Mouse (Mus musculus) neural tube, embryonic 14.5 days (tissue): ENCODE measurements around the gene Mvd. TPM values are rescaled to one million over a fixed set of nuclear protein-coding genes. Genes with fewer than 3 reads are reported as not detected.

Experiments
- ATAC-seq: fragments of 200-750 bp; cut with Nextera tagmentation; 2 replicates; pipeline ENCODE4 v1.8.0; 2017; ENCODE audit warnings: low read depth, mild to moderate bottlenecking, moderate TSS enrichment, moderate library complexity
- H3K27ac ChIP-seq: fragments of 300-500 bp; sonication (generic); 2 replicates; pipeline ENCODE4 v1.5.1; 2014; ENCODE audit warnings: low read depth, mild to moderate bottlenecking, control low read depth, low read length, moderate library complexity, mixed read lengths
- H3K27me3 ChIP-seq: fragments of 300-500 bp; sonication (generic); 2 replicates; pipeline ENCODE4 v1.6.1; 2014; ENCODE audit warnings: low read length; ENCODE audit not compliant: control insufficient read depth, insufficient read depth
- H3K36me3 ChIP-seq: fragments of 300-500 bp; sonication (generic); 2 replicates; pipeline ENCODE4 v1.6.1; 2014; ENCODE audit warnings: low read length, mixed read lengths; ENCODE audit not compliant: control insufficient read depth, insufficient read depth
- H3K4me1 ChIP-seq: fragments of 300-500 bp; sonication (generic); 2 replicates; pipeline ENCODE4 v1.6.1; 2014; ENCODE audit warnings: low read length; ENCODE audit not compliant: control insufficient read depth, insufficient read depth
- H3K4me2 ChIP-seq: fragments of 300-500 bp; sonication (generic); 2 replicates; pipeline ENCODE4 v1.6.1; 2014; ENCODE audit warnings: mild to moderate bottlenecking, low read depth, low read length, control low read depth
- H3K4me3 ChIP-seq: fragments of 300-500 bp; sonication (generic); 2 replicates; pipeline ENCODE4 v1.5.1; 2014; ENCODE audit warnings: low read depth, low read length, control low read depth, mixed read lengths
- H3K9ac ChIP-seq: fragments of 300-500 bp; sonication (generic); replicated peaks from 2 replicates; pipeline ENCODE4 v1.6.1; 2014; ENCODE audit warnings: low read depth, mild to moderate bottlenecking, control low read depth, low read length, mixed read lengths
- H3K9me3 ChIP-seq: fragments of 300-500 bp; sonication (generic); 2 replicates; pipeline ENCODE4 v1.6.1; 2016; ENCODE audit warnings: low read length; ENCODE audit not compliant: control insufficient read depth
- WGBS: fragments of 180-500 bp; shearing (Covaris S2); extraction: QIAGEN DNeasy Blood & Tissue Kit; methylation state at CpG from one replicate; pipeline ENCODE4 v1.1.7; 2014; 5-methylcytosine and 5-hydroxymethylcytosine counted together
- microRNA-seq: library from miRNA; unstranded; fragments of <30 nt; microRNA quantifications from one replicate; pipeline ENCODE4, GENCODE M21; 2016
- polyA plus RNA-seq: library from polyadenylated mRNA; unstranded; fragments of >200 nt; fragmentation: Nextera tagmentation; extraction: Ambion mirVana; gene quantifications from 2 replicates; pipeline ENCODE4 v1.2.1, GENCODE M21; 2014

Gene Mvd
- polyA plus RNA-seq, 1 experiment from 2014 or later, result 61.7 TPM

DNA sequence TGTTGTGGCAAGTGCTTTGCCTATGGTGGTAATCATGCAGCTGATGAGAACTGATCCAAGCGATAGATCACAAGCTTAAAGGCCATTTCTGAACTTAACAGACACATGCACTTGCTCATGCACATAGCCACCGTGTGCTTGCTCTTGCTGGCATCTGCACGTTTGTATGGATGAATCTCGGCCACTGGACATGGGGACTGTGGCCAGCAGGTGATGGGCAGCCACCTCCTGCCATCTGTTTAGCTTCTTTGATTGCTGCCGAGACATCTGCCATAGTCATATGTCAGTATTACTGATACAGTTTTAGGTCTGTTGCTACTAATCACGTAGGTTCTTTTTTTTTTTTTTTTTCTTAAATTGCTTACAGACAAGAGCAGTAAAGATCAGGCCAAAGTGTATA lies 47.9 kb downstream of the Mvd start:
- no peak for ATAC-seq
- Histone ChIP-seq H3K4me2 (no peak overlapping the region), H3K9ac (no peak overlapping the region), H3K4me1 (no peaks in the 10 kb centered on the region), H3K27me3 (no peaks in the 10 kb centered on the region), H3K9me3 (no peaks in the 10 kb centered on the region), H3K36me3 (peaks cover 37% of the 10 kb centered on the region), H3K4me3 (no peak overlapping the region), H3K27ac (no peak overlapping the region)
- WGBS, result 79% methylated on average over 6 of the region's 6 CpGs

DNA sequence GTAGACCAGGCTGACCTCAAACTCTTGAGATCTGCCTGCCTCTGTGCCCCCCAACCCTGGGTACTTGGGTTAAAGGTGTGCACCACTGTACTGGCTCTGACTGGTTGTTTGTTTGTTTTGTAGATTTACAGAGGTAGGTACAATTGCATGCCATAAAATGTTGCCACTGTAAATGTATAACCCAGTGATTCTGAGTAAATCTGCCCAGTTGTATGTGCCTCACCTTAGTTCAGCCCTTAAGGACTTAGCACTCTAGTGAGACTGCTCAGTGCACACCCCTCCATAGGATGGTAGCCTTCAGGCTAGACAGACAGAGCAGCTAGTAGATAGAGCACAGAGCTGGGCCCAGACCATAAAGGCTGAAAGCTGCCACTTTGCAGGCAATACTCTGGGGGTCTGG lies 49.5 kb downstream of the Mvd start:
- Histone ChIP-seq H3K4me1 (no peaks in the 10 kb centered on the region), H3K27me3 (no peaks in the 10 kb centered on the region), H3K9me3 (no peaks in the 10 kb centered on the region), H3K4me3 (no peak overlapping the region), H3K4me2 (no peak overlapping the region), H3K9ac (no peak overlapping the region), H3K27ac (no peak overlapping the region), H3K36me3 (peaks cover 37% of the 10 kb centered on the region)
- no peak for ATAC-seq

DNA sequence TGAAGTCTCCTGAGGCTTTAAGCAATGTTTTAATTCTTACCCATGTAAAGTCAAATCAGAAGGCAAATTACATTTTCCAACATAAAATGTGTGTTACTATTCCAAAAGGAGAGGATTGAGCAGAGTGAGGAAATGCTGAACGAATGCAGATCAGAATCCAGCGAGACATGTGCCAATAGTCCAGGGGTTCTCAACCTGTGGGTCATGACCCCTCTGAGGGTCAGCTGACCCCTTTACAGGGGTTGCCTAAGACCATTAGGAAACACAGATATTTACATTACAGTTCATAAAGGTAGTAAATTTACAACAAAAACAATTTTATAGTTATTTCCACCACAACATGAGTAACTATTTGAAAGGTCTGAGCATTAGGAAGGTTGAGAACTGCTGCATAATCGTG lies 52.5 kb downstream of the Mvd start:
- Histone ChIP-seq H3K4me2 (no peak overlapping the region), H3K27me3 (no peaks in the 10 kb centered on the region), H3K27ac (no peak overlapping the region), H3K36me3 (peaks cover 49% of the 10 kb centered on the region), H3K9me3 (no peaks in the 10 kb centered on the region), H3K4me3 (no peak overlapping the region), H3K4me1 (no peaks in the 10 kb centered on the region), H3K9ac (no peak overlapping the region)
- 92% methylated on average over 3 of the region's 3 CpGs for WGBS
- no peak for ATAC-seq

DNA sequence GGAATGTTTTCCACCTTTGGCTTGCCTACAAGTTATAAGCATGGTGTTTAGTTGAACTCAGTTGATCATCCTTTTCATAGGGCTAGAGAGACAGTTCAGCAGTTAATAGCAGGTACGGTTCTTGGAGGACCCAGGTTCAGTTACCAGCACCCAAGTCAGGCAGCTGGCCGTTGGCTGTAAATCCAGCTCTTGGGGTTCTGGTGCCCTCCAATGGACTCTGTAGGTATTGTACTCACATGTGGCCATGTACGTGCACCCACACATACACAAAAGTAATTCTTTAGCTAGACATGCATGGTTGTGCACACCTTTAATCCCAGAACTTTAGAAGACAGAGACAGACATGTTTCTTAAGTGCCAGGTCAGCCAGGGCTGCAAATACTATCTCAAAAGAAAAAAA lies 53.9 kb downstream of the Mvd start:
- no peaks in the 10 kb centered on the region for H3K9me3 ChIP-seq
- 84% methylated on average over 3 of the region's 3 CpGs for WGBS

More for the DNA sequence above, 53.9 kb downstream of the Mvd start:
- H3K4me1 ChIP-seq, result no peaks in the 10 kb centered on the region
- no peak overlapping the region for H3K9ac ChIP-seq
- no peak for ATAC-seq
- no peak overlapping the region for H3K4me3 ChIP-seq
- peaks cover 45% of the 10 kb centered on the region for H3K36me3 ChIP-seq
- no peaks in the 10 kb centered on the region for H3K27me3 ChIP-seq
- no peak overlapping the region for H3K27ac ChIP-seq
- H3K4me2 ChIP-seq, result no peak overlapping the region

Small RNA genes lying within 50 kb of the gene (microRNA-seq; reads per million reads assigned to microRNA genes)
- not detected for gene Gm24366

Other genes starting within 250 kb of the Mvd start
- 1.2 and 1.4 TPM in 2 replicates for gene Zfpm1, start 161.3 kb downstream of the Mvd start, polyA plus RNA-seq
- gene Trhr2, start 82.7 kb downstream of the Mvd start, polyA plus RNA-seq, result not detected in 2 replicates
- 20.4 and 25.9 TPM in 2 replicates for gene Zc3h18, start 66.8 kb downstream of the Mvd start, polyA plus RNA-seq
- gene Il17c, start 21.4 kb downstream of the Mvd start, polyA plus RNA-seq, result not detected in 2 replicates
- gene Cyba, start 10.5 kb downstream of the Mvd start, polyA plus RNA-seq, result 23.9 and 38.9 TPM in 2 replicates
- not detected in 2 replicates for gene Snai3, start 17.3 kb upstream of the Mvd start, polyA plus RNA-seq
- gene Rnf166, start 32.6 kb upstream of the Mvd start, polyA plus RNA-seq, result 28.5 and 31.0 TPM in 2 replicates
- gene Ctu2, start 32.7 kb upstream of the Mvd start, polyA plus RNA-seq, result 67.6 and 74.5 TPM in 2 replicates
- gene Piezo1, start 107.9 kb upstream of the Mvd start, polyA plus RNA-seq, result 1.2 and 3.0 TPM in 2 replicates
- 4.7 TPM in 2 replicates for gene Cdt1, start 124.6 kb upstream of the Mvd start, polyA plus RNA-seq
- gene Aprt, start 133.5 kb upstream of the Mvd start, polyA plus RNA-seq, result 170 and 179 TPM in 2 replicates
- gene Galns, start 168.0 kb upstream of the Mvd start, polyA plus RNA-seq, result 6.9 and 7.1 TPM in 2 replicates
- gene Trappc2l, start 168.2 kb upstream of the Mvd start, polyA plus RNA-seq, result 119 and 150 TPM in 2 replicates
- not detected in 2 replicates for gene Pabpn1l, start 179.3 kb upstream of the Mvd start, polyA plus RNA-seq